Mouse (Mus musculus): Measurements from ENCODE around the gene Pafah1b1. TPM values are rescaled to one million over a fixed set of nuclear protein-coding genes. Genes with fewer than 3 reads are reported as not detected.

The Pafah1b1 gene
- polyA plus RNA-seq, 2 experiments from 2014 or later = 63.6 to 82.3 TPM

- ATAC-seq = no peak
Observed at GRCm38 (mm10) chr11:74661641-74662040, 62.8 kb downstream of the Pafah1b1 start.

- ATAC-seq = no peak
Observed at GRCm38 (mm10) chr11:74660336-74660735, 64.1 kb downstream of the Pafah1b1 start.

GRCm38 (mm10) chr11:74655941-74656340 lies 68.5 kb downstream of the Pafah1b1 start:
- no peak for ATAC-seq

- no peak for ATAC-seq
Observed at GRCm38 (mm10) chr11:74653385-74653784, 71.1 kb downstream of the Pafah1b1 start.

DNA sequence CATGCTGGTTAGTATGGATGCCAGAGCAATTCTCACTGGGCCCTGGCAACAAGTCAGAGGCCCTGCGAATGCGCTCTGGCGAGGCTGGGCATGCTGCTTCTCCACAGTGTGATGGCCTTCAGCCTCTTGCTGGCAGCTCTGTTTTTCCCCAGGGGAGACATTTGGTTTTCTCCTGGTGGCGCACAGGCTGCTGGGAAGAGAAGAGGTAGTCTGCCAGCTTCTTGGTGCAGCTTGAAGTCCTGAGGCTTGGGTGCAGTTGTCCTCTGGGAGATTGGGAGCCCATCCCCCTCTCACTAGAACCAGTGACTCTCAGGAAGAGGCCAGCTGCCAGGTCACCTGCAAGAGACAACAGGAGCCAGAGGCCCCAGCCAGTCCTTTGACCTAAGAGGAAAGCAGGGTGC lies 71.7 kb downstream of the Pafah1b1 start:
- no peak for ATAC-seq

DNA sequence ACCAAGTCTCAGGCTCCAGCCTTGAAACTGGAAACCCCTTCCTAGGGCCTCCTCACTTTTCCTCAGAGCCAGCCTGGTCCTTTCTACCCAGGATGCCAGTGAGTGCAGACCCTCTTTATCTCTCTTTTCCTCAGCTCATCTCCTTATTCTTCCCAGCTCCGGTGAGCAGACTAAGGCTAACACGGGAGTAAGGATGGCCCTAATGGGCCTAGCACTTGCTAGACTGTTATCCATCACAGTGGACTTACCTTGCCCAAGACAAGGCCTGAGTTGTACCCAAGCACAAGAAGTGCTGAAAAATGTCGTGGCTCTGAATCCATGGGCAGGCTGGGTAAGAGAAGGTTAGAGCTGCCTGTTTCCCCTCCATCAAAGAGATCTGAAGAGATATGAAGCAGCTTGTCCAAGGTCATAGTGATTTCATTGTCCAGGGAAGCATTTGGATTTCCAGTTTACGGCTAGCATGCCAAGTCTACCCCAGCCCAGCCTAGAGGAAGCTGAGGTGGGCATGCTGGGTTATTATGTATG lies 73.8 kb downstream of the Pafah1b1 start:
- ATAC-seq = no peak

DNA sequence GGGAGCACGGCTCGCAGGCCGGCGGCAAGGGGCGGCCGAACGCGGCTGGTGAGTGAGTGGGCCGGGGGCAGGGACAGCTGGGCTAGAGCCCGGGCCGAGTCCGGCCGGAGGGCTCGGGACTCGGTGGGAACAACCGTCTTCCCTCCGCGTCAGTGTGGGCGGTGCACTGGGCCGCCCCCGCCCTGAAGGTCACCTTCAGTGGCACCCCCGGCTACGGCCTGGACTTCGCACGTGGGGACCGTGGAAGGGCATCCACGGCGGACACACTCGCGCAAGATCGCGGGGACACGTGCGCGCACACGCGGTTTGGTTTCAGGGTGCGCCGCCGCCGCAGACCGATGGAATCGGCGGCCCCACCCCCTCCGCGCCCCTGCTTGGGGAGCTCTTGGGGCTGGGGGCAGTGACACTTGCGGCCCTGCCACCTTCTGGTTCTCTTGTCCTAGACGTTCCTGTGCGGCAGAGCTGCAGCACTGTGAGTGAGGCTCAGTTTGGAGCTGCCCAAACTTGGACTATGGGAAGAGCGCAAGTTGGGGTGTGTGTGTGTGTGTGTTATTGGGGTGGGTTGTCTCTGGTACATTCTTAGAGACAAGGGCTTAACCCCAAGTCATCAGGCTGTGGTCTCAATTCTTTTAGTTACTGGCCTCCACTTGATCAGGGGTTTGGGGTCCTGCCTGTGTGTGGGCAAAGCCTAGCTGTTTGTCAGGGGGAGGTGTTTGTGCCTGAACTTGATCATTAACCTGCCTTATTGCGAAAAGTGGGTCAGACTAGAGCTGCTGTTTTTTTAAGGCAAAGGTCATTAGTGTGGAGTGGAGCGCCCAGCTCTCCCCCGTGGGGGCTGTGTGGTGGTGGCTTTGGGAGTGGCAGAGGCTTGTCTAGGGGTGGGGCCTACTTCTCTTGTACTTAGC lies 74.6 kb downstream of the Pafah1b1 start:
- peak; percentile 8 for ATAC-seq

GRCm38 (mm10) chr11:74649095-74649646 lies 75.3 kb downstream of the Pafah1b1 start, which contains the start of gene Cluh:
TSS of gene Cluh (plus strand) at chr11:74649495.
- ATAC-seq = peak; percentile 97

DNA sequence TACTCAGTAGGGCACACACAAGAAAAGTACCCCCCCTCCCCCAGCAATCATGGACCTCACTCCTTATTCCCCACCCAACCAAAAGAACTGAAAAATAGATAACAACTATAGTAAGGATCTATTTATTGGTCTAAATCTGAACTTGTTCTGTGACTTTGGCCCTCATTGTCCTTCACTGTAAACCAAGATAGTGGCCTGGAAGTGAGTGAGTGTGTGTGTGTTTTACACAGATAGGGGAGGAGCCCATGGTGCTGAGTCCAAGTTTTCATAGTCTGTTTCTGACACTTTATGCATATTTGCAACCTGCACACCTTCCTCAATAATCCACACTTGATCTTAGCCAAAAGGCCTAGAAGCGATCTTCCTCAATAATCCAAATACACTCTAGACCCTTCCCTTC lies 75.8 kb downstream of the Pafah1b1 start:
- no peak for ATAC-seq

GRCm38 (mm10) chr11:74647966-74648365 lies 76.5 kb downstream of the Pafah1b1 start:
- no peak for ATAC-seq

DNA sequence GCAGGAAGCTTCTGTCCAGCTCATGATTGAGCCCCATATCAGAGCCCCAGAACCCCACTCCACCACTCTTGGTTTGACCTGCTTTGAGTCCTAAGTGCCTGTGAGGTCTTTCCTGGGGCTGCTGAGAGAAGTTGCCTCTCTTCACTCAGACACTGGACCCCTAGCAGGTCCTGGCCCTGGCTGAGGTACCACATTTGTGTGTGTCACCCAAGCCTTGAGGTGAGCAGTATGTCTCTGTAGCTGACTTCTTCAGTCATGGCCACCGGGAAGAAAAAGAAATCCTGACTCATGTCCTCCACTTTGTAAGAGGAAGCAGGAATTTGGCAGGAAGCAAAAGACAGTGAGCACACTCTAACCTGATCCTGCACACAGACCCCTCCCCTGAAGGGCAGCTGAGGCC lies 84.8 kb downstream of the Pafah1b1 start:
- ATAC-seq = no peak

- no peak for ATAC-seq
Observed at GRCm38 (mm10) chr11:74638791-74639411, 85.6 kb downstream of the Pafah1b1 start.

- ATAC-seq = peak; percentile 14
Observed at GRCm38 (mm10) chr11:74637971-74638790, 86.3 kb downstream of the Pafah1b1 start.

GRCm38 (mm10) chr11:74637486-74637885 lies 87.0 kb downstream of the Pafah1b1 start:
- ATAC-seq = no peak

GRCm38 (mm10) chr11:74634490-74635275 lies 89.8 kb downstream of the Pafah1b1 start:
- peak; percentile 53 for ATAC-seq

- no peak for ATAC-seq
Observed at GRCm38 (mm10) chr11:74631880-74632789, 92.3 kb downstream of the Pafah1b1 start.

DNA sequence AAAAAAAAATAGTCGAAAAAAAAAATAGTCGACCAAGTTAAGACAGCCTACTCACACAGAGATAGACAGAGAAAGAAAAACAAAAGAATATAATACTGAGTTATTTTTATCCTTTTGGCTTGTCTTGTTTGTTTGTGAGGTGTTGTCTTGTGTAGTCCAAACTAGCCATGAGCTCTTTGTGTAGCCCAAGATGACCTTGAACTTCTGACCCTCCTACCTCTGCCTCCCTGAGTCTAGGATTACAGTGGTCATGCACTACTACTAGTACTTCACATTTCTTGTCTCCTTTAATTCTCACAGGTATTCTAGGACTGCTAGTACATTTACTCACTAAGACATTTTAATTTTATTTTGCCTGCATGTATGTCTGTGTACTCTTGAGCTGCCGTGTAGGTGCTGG lies 97.0 kb downstream of the Pafah1b1 start:
- ATAC-seq = no peak

- ATAC-seq = no peak
Observed at GRCm38 (mm10) chr11:74625333-74625732, 99.1 kb downstream of the Pafah1b1 start.
